In genomic region chr12:3368771-3369170, GRCm38 (mm10) we compare ENCODE assay signal across 10 mouse cellular contexts. TPM values are rescaled to one million over a fixed set of nuclear protein-coding genes. Genes with fewer than 3 reads are reported as not detected.
DNase-seq lines count a peak whose midpoint lies in the region; ATAC-seq and TF ChIP-seq lines count a peak whose summit lies in the region.
"Had no signal": no experiment of that assay in that cellular context is flagged by ENCODE, and none has a peak within 500 bp of the region (broad histone marks: within the 10 kb centered on the region; RNA-seq: fewer than 3 reads in every experiment).

No protein-coding gene starts in this region.

- H3K4me3 ChIP-seq in limb, embryonic 12.5 days (replicated peaks), result peak overlapping the region; percentile 11; the same call in 1 of the 2 replicates
- no peak overlapping the region for H3K4me3 ChIP-seq in limb, embryonic 10.5 days
- peak overlapping the region; percentile 12 for H3K4me3 ChIP-seq in forebrain, embryonic 11.5 days (ENCODE audit: low read depth, low read length)
- peak overlapping the region; percentile 30 for H3K4me3 ChIP-seq in hindbrain, postnatal 0 days (ENCODE audit: low read length)
- peak overlapping the region; percentile 37 for H3K4me3 ChIP-seq in neural tube, embryonic 15.5 days (replicated peaks)

- 0 out of 2 replicates have a peak, but pooled peaks cover 12% of the 10 kb centered on the region for H3K9me3 ChIP-seq in limb, embryonic 12.5 days
- H3K9me3 ChIP-seq in limb, embryonic 10.5 days (replicated peaks), result peaks cover 5% of the 10 kb centered on the region; the same call in 1 of the 2 replicates
- no peaks in the 10 kb centered on the region for H3K9me3 ChIP-seq in forebrain, embryonic 11.5 days (ENCODE audit: control insufficient read depth, low read length)
- H3K9me3 ChIP-seq in hindbrain, postnatal 0 days (ENCODE audit: low read length), result no peaks in the 10 kb centered on the region
- no peaks in the 10 kb centered on the region for H3K9me3 ChIP-seq in neural tube, embryonic 15.5 days (replicated peaks)

- no peak for ATAC-seq in limb, embryonic 12.5 days (ENCODE audit: insufficient number of reproducible peaks, insufficient read depth, low FRiP score, low TSS enrichment, low read depth)
- no peak for ATAC-seq in forebrain, embryonic 11.5 days (replicated peaks; ENCODE audit: low FRiP score)
- no peak for ATAC-seq in hindbrain, postnatal 0 days
- ATAC-seq in neural tube, embryonic 15.5 days (ENCODE audit: low FRiP score), result no peak
- no peak for ATAC-seq in megakaryocyte progenitor cell, adult 5-6 weeks (replicated peaks; ENCODE audit: poor library complexity)
- ATAC-seq: Patski had no signal

- DNase-seq in limb, embryonic 10.5 days (ENCODE audit: low spot score), result no peak
- no peak for DNase-seq in forebrain, embryonic 11.5 days (ENCODE audit: low spot score)
- peak; percentile 36 for DNase-seq in hindbrain, postnatal 0 days (ENCODE audit: low spot score)
- no peak for DNase-seq in cerebellum, postnatal 36 days
- DNase-seq: gastrocnemius, postnatal 14 days; layer of hippocampus, postnatal 36 days had no signal

- H3K4me1 ChIP-seq in limb, embryonic 12.5 days (replicated peaks), result peaks cover 33% of the 10 kb centered on the region
- peaks cover 33% of the 10 kb centered on the region for H3K4me1 ChIP-seq in limb, embryonic 10.5 days
- peaks cover 16% of the 10 kb centered on the region; the same call in 1 of the 2 replicates for H3K4me1 ChIP-seq in forebrain, embryonic 11.5 days (replicated peaks; ENCODE audit: control insufficient read depth, insufficient read depth, low read length)
- peaks cover 41% of the 10 kb centered on the region for H3K4me1 ChIP-seq in hindbrain, postnatal 0 days (ENCODE audit: insufficient read depth, low read length)
- peaks cover 86% of the 10 kb centered on the region for H3K4me1 ChIP-seq in neural tube, embryonic 15.5 days

- peak overlapping the region; percentile 32; the same call in 1 of the 2 replicates for H3K4me2 ChIP-seq in limb, embryonic 12.5 days
- H3K4me2 ChIP-seq in forebrain, embryonic 11.5 days (ENCODE audit: low read depth, low read length, severe bottlenecking), result peak overlapping the region; percentile 39
- peak overlapping the region; percentile 95 for H3K4me2 ChIP-seq in hindbrain, postnatal 0 days (ENCODE audit: low read depth, low read length)
- peak overlapping the region; percentile 84 for H3K4me2 ChIP-seq in neural tube, embryonic 15.5 days

- WGBS in limb, embryonic 12.5 days, result 72% methylated on average over 3 of the region's 3 CpGs
- 74% methylated on average over 3 of the region's 3 CpGs for WGBS in limb, embryonic 10.5 days
- WGBS in forebrain, embryonic 11.5 days, result 52% methylated on average over 3 of the region's 3 CpGs
- WGBS in hindbrain, postnatal 0 days, result 7% methylated on average over 3 of the region's 3 CpGs
- 38% methylated on average over 3 of the region's 3 CpGs for WGBS in neural tube, embryonic 15.5 days

- peaks cover 44% of the 10 kb centered on the region for H3K36me3 ChIP-seq in limb, embryonic 12.5 days
- H3K36me3 ChIP-seq in limb, embryonic 10.5 days, result peaks cover 35% of the 10 kb centered on the region
- no peaks in the 10 kb centered on the region; the same call in 1 of the 2 replicates for H3K36me3 ChIP-seq in forebrain, embryonic 11.5 days (ENCODE audit: control insufficient read depth, insufficient read depth, low read length)
- no peaks in the 10 kb centered on the region; the same call in 1 of the 2 replicates for H3K36me3 ChIP-seq in hindbrain, postnatal 0 days (ENCODE audit: insufficient read depth, low read length)
- H3K36me3 ChIP-seq in neural tube, embryonic 15.5 days, result peaks cover 22% of the 10 kb centered on the region

- TF ChIP-seq CTCF in hindbrain, postnatal 0 days (IDR thresholded peaks at IDR 0.05; ENCODE audit: low read depth), result no peak

- no peaks in the 10 kb centered on the region for H3K27me3 ChIP-seq in limb, embryonic 12.5 days
- H3K27me3 ChIP-seq in limb, embryonic 10.5 days (ENCODE audit: low read depth, poor library complexity, severe bottlenecking), result no peaks in the 10 kb centered on the region
- H3K27me3 ChIP-seq in forebrain, embryonic 11.5 days (ENCODE audit: control insufficient read depth, insufficient read depth, low read length), result no peaks in the 10 kb centered on the region
- no peaks in the 10 kb centered on the region for H3K27me3 ChIP-seq in hindbrain, postnatal 0 days (ENCODE audit: insufficient read depth, low read length)
- H3K27me3 ChIP-seq in neural tube, embryonic 15.5 days (replicated peaks), result no peaks in the 10 kb centered on the region
- H3K27me3 ChIP-seq: Patski had no signal

- H3K27ac ChIP-seq in limb, embryonic 12.5 days, result no peak overlapping the region
- no peak overlapping the region for H3K27ac ChIP-seq in limb, embryonic 10.5 days
- no peak overlapping the region for H3K27ac ChIP-seq in forebrain, embryonic 11.5 days (ENCODE audit: low read depth, low read length)
- peak overlapping the region; percentile 21; the same call in 1 of the 2 replicates for H3K27ac ChIP-seq in hindbrain, postnatal 0 days
- H3K27ac ChIP-seq in neural tube, embryonic 15.5 days (replicated peaks), result peak overlapping the region; percentile 39; the same call in 1 of the 2 replicates

- 0 out of 2 replicates have a peak overlapping the region, but pooled peaks have one; percentile 18 for H3K9ac ChIP-seq in limb, embryonic 12.5 days (replicated peaks)
- H3K9ac ChIP-seq in forebrain, embryonic 11.5 days (ENCODE audit: low read length), result no peak overlapping the region
- H3K9ac ChIP-seq in hindbrain, postnatal 0 days (replicated peaks; ENCODE audit: low read length), result peak overlapping the region; percentile 33
- H3K9ac ChIP-seq in neural tube, embryonic 15.5 days (replicated peaks), result peak overlapping the region; percentile 42

RNA-seq across cellular contexts. Expression of gene Kif3c, which starts 3.8 kb away (rescaled TPM):
- 19.3 and 21.6 TPM in 2 replicates for polyA plus RNA-seq in limb, embryonic 12.5 days (2016; fragmentation: Nextera tagmentation; extraction: Ambion mirVana)
- polyA plus RNA-seq in limb, embryonic 10.5 days (2016; fragmentation: Nextera tagmentation; extraction: Ambion mirVana), result 13.2 and 16.4 TPM in 2 replicates
- polyA plus RNA-seq in forebrain, embryonic 11.5 days (2014; fragmentation: Nextera tagmentation; extraction: Ambion mirVana), result 31.2 and 32.3 TPM in 2 replicates
- total RNA-seq in hindbrain, postnatal 0 days (2014; rRNA removed), result 142 and 150 TPM in 2 replicates
- polyA plus RNA-seq in hindbrain, postnatal 0 days (2015; fragmentation: Nextera tagmentation; extraction: Ambion mirVana), result 56.0 and 58.5 TPM in 2 replicates
- 64.9 and 74.1 TPM in 2 replicates for polyA plus RNA-seq in neural tube, embryonic 15.5 days (2015; fragmentation: Nextera tagmentation; extraction: Ambion mirVana)
- total RNA-seq in megakaryocyte progenitor cell, adult 5-6 weeks (2015), result 2.0 and 2.2 TPM in 2 replicates
- 1.4 and 1.6 TPM in 2 replicates for total RNA-seq in megakaryocyte progenitor cell, adult 5-6 weeks (2017)

RNA-seq across cellular contexts. Expression of gene Asxl2, which starts 57.9 kb away (rescaled TPM):
- 19.4 and 20.6 TPM in 2 replicates for polyA plus RNA-seq in limb, embryonic 12.5 days (2016; fragmentation: Nextera tagmentation; extraction: Ambion mirVana)
- polyA plus RNA-seq in limb, embryonic 10.5 days (2016; fragmentation: Nextera tagmentation; extraction: Ambion mirVana), result 16.0 and 16.6 TPM in 2 replicates
- polyA plus RNA-seq in forebrain, embryonic 11.5 days (2014; fragmentation: Nextera tagmentation; extraction: Ambion mirVana), result 19.7 and 22.0 TPM in 2 replicates
- total RNA-seq in hindbrain, postnatal 0 days (2014; rRNA removed), result 13.2 and 16.1 TPM in 2 replicates
- 9.6 and 10.7 TPM in 2 replicates for polyA plus RNA-seq in hindbrain, postnatal 0 days (2015; fragmentation: Nextera tagmentation; extraction: Ambion mirVana)
- 10.4 and 13.6 TPM in 2 replicates for polyA plus RNA-seq in neural tube, embryonic 15.5 days (2015; fragmentation: Nextera tagmentation; extraction: Ambion mirVana)
- total RNA-seq in megakaryocyte progenitor cell, adult 5-6 weeks (2015), result 38.7 and 50.0 TPM in 2 replicates
- total RNA-seq in megakaryocyte progenitor cell, adult 5-6 weeks (2017), result 31.4 and 34.8 TPM in 2 replicates

RNA-seq across cellular contexts. Expression of gene Rab10, which starts 59.0 kb away (rescaled TPM):
- polyA plus RNA-seq in limb, embryonic 12.5 days (2016; fragmentation: Nextera tagmentation; extraction: Ambion mirVana), result 95.7 and 103 TPM in 2 replicates
- polyA plus RNA-seq in limb, embryonic 10.5 days (2016; fragmentation: Nextera tagmentation; extraction: Ambion mirVana), result 67.2 and 74.8 TPM in 2 replicates
- 111 and 118 TPM in 2 replicates for polyA plus RNA-seq in forebrain, embryonic 11.5 days (2014; fragmentation: Nextera tagmentation; extraction: Ambion mirVana)
- 202 and 220 TPM in 2 replicates for total RNA-seq in hindbrain, postnatal 0 days (2014; rRNA removed)
- 133 and 140 TPM in 2 replicates for polyA plus RNA-seq in hindbrain, postnatal 0 days (2015; fragmentation: Nextera tagmentation; extraction: Ambion mirVana)
- polyA plus RNA-seq in neural tube, embryonic 15.5 days (2015; fragmentation: Nextera tagmentation; extraction: Ambion mirVana), result 135 and 148 TPM in 2 replicates
- total RNA-seq in megakaryocyte progenitor cell, adult 5-6 weeks (2015), result 93.9 and 100 TPM in 2 replicates
- 89.1 and 113 TPM in 2 replicates for total RNA-seq in megakaryocyte progenitor cell, adult 5-6 weeks (2017)

Comparison
In these comparisons a context has a peak if more than half of its experiments do, and no peak if none do; other contexts are left out.
1. H3K27ac ChIP-seq: peak in hindbrain, postnatal 0 days (single experiment) and neural tube, embryonic 15.5 days (single experiment); none in limb, embryonic 12.5 days (single experiment), limb, embryonic 10.5 days (single experiment) and forebrain, embryonic 11.5 days (single experiment).
2. H3K4me2 ChIP-seq: peak in every context shown above with its lines; median percentile 95 in hindbrain, postnatal 0 days; 84 in neural tube, embryonic 15.5 days; 39 in forebrain, embryonic 11.5 days; 32 in limb, embryonic 12.5 days.